Mouse (Mus musculus): ENCODE measurements around the gene Pla1a.

GRCm38 (mm10) chr16:38354185-38354913 lies 78.6 kb downstream of the Pla1a start:
- TF ChIP-seq CTCF (conservative IDR thresholded peaks at IDR 0.05; ENCODE audit: low read length), result no peak
- no peak for TF ChIP-seq NANOG (IDR thresholded peaks at IDR 0.05; ENCODE audit: borderline replicate concordance, low read length)
- TF ChIP-seq POU5F1 (IDR thresholded peaks at IDR 0.05; ENCODE audit: borderline replicate concordance, low read length), result no peak
